Mouse (Mus musculus) heart, embryonic 14.5 days (tissue): ENCODE data around the gene Eps15. TPM values are rescaled to one million over a fixed set of nuclear protein-coding genes. Genes with fewer than 3 reads are reported as not detected.

Experiments used
- ATAC-seq: fragments of 200-750 bp; cut with Nextera tagmentation; 2 replicates; pipeline ENCODE4 v1.8.0; 2017; ENCODE audit warnings: low read depth, moderate TSS enrichment; ENCODE audit not compliant: insufficient number of reproducible peaks, insufficient read depth, low FRiP score
- H3K27ac ChIP-seq, 2 experiments: fragments of 200-500 bp in 1 of 2; fragments of 300-500 bp in 1 of 2; sonication (generic) in 1 of 2; replicated peaks in 1 of 2; 2 replicates each; pipeline ENCODE4 v1.5.1; 2012 to 2014; ENCODE audit warnings: low read depth in 2 of 2, low read length in 2 of 2, control low read depth in 1 of 2, mild to moderate bottlenecking in 1 of 2, mixed read lengths in 1 of 2; ENCODE audit not compliant: control insufficient read depth in 1 of 2, insufficient read depth in 1 of 2
- H3K27me3 ChIP-seq: fragments of 300-500 bp; sonication (generic); 2 replicates; pipeline ENCODE4 v1.6.1; 2014; ENCODE audit warnings: mild to moderate bottlenecking, low read length, control low read depth; ENCODE audit not compliant: control insufficient read depth, insufficient read depth
- H3K36me3 ChIP-seq: fragments of 300-500 bp; sonication (generic); 2 replicates; pipeline ENCODE4 v1.6.1; 2014; ENCODE audit warnings: mild to moderate bottlenecking, control low read depth, low read length, mixed read lengths; ENCODE audit not compliant: control insufficient read depth, insufficient read depth
- H3K4me1 ChIP-seq, 2 experiments: fragments of 200-500 bp in 1 of 2; fragments of 300-500 bp in 1 of 2; sonication (generic) in 1 of 2; 2 replicates each; pipeline ENCODE4 v1.6.1; 2012 to 2014; ENCODE audit warnings: low read length in 2 of 2, control low read depth in 1 of 2, mixed read lengths in 1 of 2; ENCODE audit not compliant: control insufficient read depth in 2 of 2, insufficient read depth in 2 of 2
- H3K4me2 ChIP-seq: fragments of 300-500 bp; sonication (generic); 2 replicates; pipeline ENCODE4 v1.6.1; 2014; ENCODE audit warnings: mild to moderate bottlenecking, low read length
- H3K4me3 ChIP-seq, 2 experiments: fragments of 200-500 bp in 1 of 2; fragments of 300-500 bp in 1 of 2; sonication (generic) in 1 of 2; 2 replicates each; pipeline ENCODE4 v1.5.1; 2012 to 2014; ENCODE audit warnings: low read length in 2 of 2, mild to moderate bottlenecking in 2 of 2, control low read depth in 1 of 2, low read depth in 1 of 2, moderate library complexity in 1 of 2; ENCODE audit not compliant: control insufficient read depth in 1 of 2, insufficient read depth in 1 of 2
- H3K9ac ChIP-seq: fragments of 300-500 bp; sonication (generic); 2 replicates; pipeline ENCODE4 v1.6.1; 2014; ENCODE audit warnings: mild to moderate bottlenecking, low read length
- H3K9me3 ChIP-seq: fragments of 300-500 bp; sonication (generic); 2 replicates; pipeline ENCODE4 v1.6.1; 2016; ENCODE audit warnings: low read length, control low read depth; ENCODE audit not compliant: control insufficient read depth
- WGBS: fragments of 180-500 bp; shearing (Covaris S2); extraction: QIAGEN DNeasy Blood & Tissue Kit; methylation state at CpG from one replicate; pipeline ENCODE4 v1.1.7; 2014; 5-methylcytosine and 5-hydroxymethylcytosine counted together
- polyA plus RNA-seq: library from polyadenylated mRNA; unstranded; fragments of >200 nt; fragmentation: Nextera tagmentation; extraction: Ambion mirVana; gene quantifications from 2 replicates; pipeline ENCODE4 v1.2.1, GENCODE M21; 2014

Eps15 gene
- polyA plus RNA-seq, 1 experiment from 2014 or later = 29.2 TPM

- H3K27ac ChIP-seq = no peak overlapping the region
- no peak overlapping the region for H3K9ac ChIP-seq
- H3K9me3 ChIP-seq = no peaks in the 10 kb centered on the region
- H3K4me2 ChIP-seq = no peak overlapping the region
- no peaks in the 10 kb centered on the region for H3K27me3 ChIP-seq
- no peak overlapping the region for H3K4me3 ChIP-seq
- H3K4me1 ChIP-seq = no peaks in the 10 kb centered on the region
- WGBS = 92% methylated on average over 4 of the region's 4 CpGs
- no peak for ATAC-seq
- no peaks in the 10 kb centered on the region for H3K36me3 ChIP-seq
Observed at GRCm38 (mm10) chr4:109271803-109272202, 8.3 kb upstream of the Eps15 start.

- Histone ChIP-seq H3K36me3 (no peaks in the 10 kb centered on the region), H3K4me1 (no peaks in the 10 kb centered on the region), H3K27ac (no peak overlapping the region), H3K27me3 (no peaks in the 10 kb centered on the region), H3K9me3 (no peaks in the 10 kb centered on the region), H3K4me3 (no peak overlapping the region), H3K4me2 (no peak overlapping the region), H3K9ac (no peak overlapping the region)
- WGBS = 90% methylated on average over 2 of the region's 2 CpGs
- no peak for ATAC-seq
Observed at GRCm38 (mm10) chr4:109273586-109274240, 6.4 kb upstream of the Eps15 start.

- no peaks in the 10 kb centered on the region for H3K27me3 ChIP-seq
- under 1% methylated on average over 60 of the region's 85 CpGs for WGBS
- H3K9me3 ChIP-seq = no peaks in the 10 kb centered on the region
- H3K4me3 ChIP-seq = peak overlapping the region; percentile 90 to 96
- peaks cover 2 to 9% of the 10 kb centered on the region in 2 experiments; a peak in 3 of 4 replicates for H3K4me1 ChIP-seq
- peak overlapping the region in 1 of 2 experiments; percentile 82; a peak in 2 of 4 replicates for H3K27ac ChIP-seq
- ATAC-seq = peak; percentile 86
- peak overlapping the region; percentile 79 for H3K4me2 ChIP-seq
- peak overlapping the region; percentile 92 for H3K9ac ChIP-seq
- no peaks in the 10 kb centered on the region for H3K36me3 ChIP-seq
Observed at GRCm38 (mm10) chr4:109280459-109281160, 542 bp downstream of the Eps15 start.

GRCm38 (mm10) chr4:109281161-109281560, 1.1 kb downstream of the Eps15 start:
- H3K27ac ChIP-seq = no peak overlapping the region
- no peaks in the 10 kb centered on the region for H3K36me3 ChIP-seq
- H3K4me3 ChIP-seq = peak overlapping the region; percentile 90 to 96
- H3K4me2 ChIP-seq = peak overlapping the region; percentile 79
- no peaks in the 10 kb centered on the region for H3K27me3 ChIP-seq
- 11% methylated on average over 4 of the region's 4 CpGs for WGBS
- no peaks in the 10 kb centered on the region for H3K9me3 ChIP-seq
- peak overlapping the region; percentile 92 for H3K9ac ChIP-seq
- no peak for ATAC-seq
- H3K4me1 ChIP-seq = peaks cover 2 to 9% of the 10 kb centered on the region in 2 experiments; a peak in 3 of 4 replicates

GRCm38 (mm10) chr4:109281946-109282345, 1.9 kb downstream of the Eps15 start:
- no peak for ATAC-seq
- Histone ChIP-seq H3K4me2 (peak overlapping the region; percentile 79), H3K27ac (no peak overlapping the region), H3K4me3 (no peak overlapping the region), H3K36me3 (no peaks in the 10 kb centered on the region), H3K4me1 (peaks cover 2 to 9% of the 10 kb centered on the region in 2 experiments; a peak in 3 of 4 replicates), H3K27me3 (no peaks in the 10 kb centered on the region), H3K9me3 (no peaks in the 10 kb centered on the region), H3K9ac (0 out of 2 replicates have a peak overlapping the region, but pooled peaks have one; percentile 1)
- WGBS = 63% methylated on average over 1 of the region's 1 CpGs

GRCm38 (mm10) chr4:109294629-109295028, 14.6 kb downstream of the Eps15 start:
- Histone ChIP-seq H3K4me1 (no peaks in the 10 kb centered on the region), H3K4me3 (no peak overlapping the region), H3K9ac (no peak overlapping the region), H3K27me3 (no peaks in the 10 kb centered on the region), H3K27ac (no peak overlapping the region), H3K4me2 (no peak overlapping the region), H3K36me3 (peaks cover 4% of the 10 kb centered on the region; the same call in 1 of the 2 replicates), H3K9me3 (no peaks in the 10 kb centered on the region)
- no peak for ATAC-seq

GRCm38 (mm10) chr4:109296510-109296909, 16.4 kb downstream of the Eps15 start:
- Histone ChIP-seq H3K4me3 (no peak overlapping the region), H3K27ac (no peak overlapping the region), H3K27me3 (no peaks in the 10 kb centered on the region), H3K9me3 (no peaks in the 10 kb centered on the region), H3K9ac (no peak overlapping the region), H3K4me1 (no peaks in the 10 kb centered on the region), H3K36me3 (peaks cover 4% of the 10 kb centered on the region; the same call in 1 of the 2 replicates), H3K4me2 (no peak overlapping the region)
- 78% methylated on average over 2 of the region's 2 CpGs for WGBS
- ATAC-seq = no peak
